Mouse (Mus musculus): ENCODE results near the gene Ltb4r2.

- TF ChIP-seq CTCF (IDR thresholded peaks at IDR 0.05) = peak; percentile 31
- peak; percentile 81 for TF ChIP-seq POLR2A (IDR thresholded peaks at IDR 0.05; ENCODE audit: insufficient read depth, low read depth, low read length)
- 0 out of 2 replicates have a peak, but pooled peaks have one; percentile 18 for TF ChIP-seq EP300 (IDR thresholded peaks at IDR 0.05; ENCODE audit: insufficient read depth, low read depth, low read length)
Measured at GRCm38 (mm10) chr14:55745180-55745860, 15.9 kb upstream of the Ltb4r2 start, which contains the start of the genes Dhrs1 and Nop9.

Data from heart, adult 2 months (tissue).